8 mouse cellular contexts compared by ENCODE assay signal in the genomic region with DNA sequence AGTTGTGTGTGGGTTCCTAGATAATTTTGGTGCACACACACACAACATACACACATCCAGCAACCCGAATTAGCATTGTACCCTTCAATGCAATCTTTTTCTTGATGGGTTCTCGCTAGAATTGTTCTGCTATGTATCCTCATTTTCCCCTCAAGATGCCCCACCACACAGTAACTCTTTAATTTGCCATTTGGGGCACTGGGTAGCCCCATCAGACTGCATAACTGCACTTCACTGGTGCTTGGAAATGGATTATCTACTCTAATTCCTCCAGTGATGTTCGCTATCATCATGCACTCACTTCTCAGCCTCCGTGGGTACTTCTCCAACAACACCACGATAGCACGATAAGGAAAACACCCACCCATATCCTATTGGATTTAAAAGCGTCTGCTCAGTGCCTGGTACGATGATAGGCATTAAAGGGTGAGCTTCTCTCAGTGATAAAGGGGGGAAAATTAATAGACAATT. TPM values are rescaled to one million over a fixed set of nuclear protein-coding genes. Genes with fewer than 3 reads are reported as not detected.
DNase-seq lines count a peak whose midpoint lies in the region; ATAC-seq and TF ChIP-seq lines count a peak whose summit lies in the region.

No protein-coding gene starts in this region.

- H3K27ac ChIP-seq in heart, postnatal 0 days (ENCODE audit: low read depth) = no peak overlapping the region
- no peak overlapping the region for H3K27ac ChIP-seq in heart, adult 2 months
- peak overlapping the region; percentile 92 for H3K27ac ChIP-seq in forebrain, postnatal 0 days (ENCODE audit: low read depth, low read length)
- H3K27ac ChIP-seq in midbrain, embryonic 14.5 days (replicated peaks; ENCODE audit: low read depth, low read length) = peak overlapping the region; percentile 93

- no peak for DNase-seq in heart, postnatal 0 days (ENCODE audit: low spot score)
- DNase-seq in heart, adult 2 months = no peak
- DNase-seq in cerebellum, adult 9-11 months = peak; percentile 40
- no peak for DNase-seq in forebrain, postnatal 0 days
- DNase-seq in midbrain, embryonic 14.5 days = peak; percentile 35
- no peak for DNase-seq in kidney, postnatal 36 days
- no peak for DNase-seq in ovary, postnatal 36 days (ENCODE audit: low spot score)

- ATAC-seq in heart, postnatal 0 days (ENCODE audit: insufficient read depth, low read depth) = no peak
- ATAC-seq in forebrain, postnatal 0 days = peak; percentile 16
- ATAC-seq in midbrain, embryonic 14.5 days (ENCODE audit: low FRiP score, low TSS enrichment) = no peak
- no peak for ATAC-seq in megakaryocyte, adult 5-6 weeks (ENCODE audit: poor library complexity, severe bottlenecking)

- TF ChIP-seq CTCF in heart, postnatal 0 days (IDR thresholded peaks at IDR 0.05; ENCODE audit: low read depth) = no peak
- no peak for TF ChIP-seq CTCF in heart, adult 2 months (IDR thresholded peaks at IDR 0.05)
- no peak for TF ChIP-seq CTCF in forebrain, postnatal 0 days (IDR thresholded peaks at IDR 0.05; ENCODE audit: low read depth)

- H3K9ac ChIP-seq in heart, postnatal 0 days (replicated peaks; ENCODE audit: low read depth, low read length) = no peak overlapping the region
- H3K9ac ChIP-seq in heart, adult 2 months (ENCODE audit: low read depth, low read length) = no peak overlapping the region
- H3K9ac ChIP-seq in forebrain, postnatal 0 days = peak overlapping the region; percentile 95
- H3K9ac ChIP-seq in midbrain, embryonic 14.5 days (replicated peaks; ENCODE audit: low read length) = peak overlapping the region; percentile 98

- intact Hi-C loops in heart, adult 2 months (cut with DNase I) = loop anchor here (10.0 kb wide), 1 partner anchor 328 kb away; no protein-coding TSS in a partner anchor

- TF ChIP-seq EP300 in heart, postnatal 0 days (IDR thresholded peaks at IDR 0.05; ENCODE audit: low read depth) = no peak
- TF ChIP-seq EP300 in heart, adult 2 months (IDR thresholded peaks at IDR 0.05; ENCODE audit: insufficient read depth, low read depth, low read length) = no peak

- H3K79me2 ChIP-seq in heart, adult 2 months (replicated peaks; ENCODE audit: control insufficient read depth, insufficient read depth, low read length) = no peaks in the 10 kb centered on the region

- no peak for TF ChIP-seq POLR2A in heart, adult 2 months (IDR thresholded peaks at IDR 0.05; ENCODE audit: insufficient read depth, low read depth, low read length)

- WGBS in heart, postnatal 0 days = 23% methylated on average over 8 of the region's 8 CpGs
- WGBS in heart, adult 2 months = 23% methylated on average over 8 of the region's 8 CpGs
- 8% methylated on average over 8 of the region's 8 CpGs for WGBS in forebrain, postnatal 0 days
- 16% methylated on average over 8 of the region's 8 CpGs for WGBS in midbrain, embryonic 14.5 days

- no peaks in the 10 kb centered on the region for H3K36me3 ChIP-seq in heart, postnatal 0 days (replicated peaks; ENCODE audit: control insufficient read depth, insufficient read depth, low read length)
- no peaks in the 10 kb centered on the region for H3K36me3 ChIP-seq in heart, adult 2 months (ENCODE audit: control insufficient read depth, insufficient read depth, low read length)
- H3K36me3 ChIP-seq in forebrain, postnatal 0 days (ENCODE audit: insufficient read depth) = no peaks in the 10 kb centered on the region
- no peaks in the 10 kb centered on the region for H3K36me3 ChIP-seq in midbrain, embryonic 14.5 days (ENCODE audit: control insufficient read depth, insufficient read depth, low read length)

- no peaks in the 10 kb centered on the region for H3K9me3 ChIP-seq in heart, postnatal 0 days (replicated peaks; ENCODE audit: control insufficient read depth, low read length)
- H3K9me3 ChIP-seq in forebrain, postnatal 0 days (ENCODE audit: low read length) = no peaks in the 10 kb centered on the region
- no peaks in the 10 kb centered on the region for H3K9me3 ChIP-seq in midbrain, embryonic 14.5 days (ENCODE audit: control insufficient read depth, low read length)

- peak overlapping the region; percentile 97 for H3K4me2 ChIP-seq in heart, postnatal 0 days (ENCODE audit: low read depth, low read length)
- peak overlapping the region; percentile 83 for H3K4me2 ChIP-seq in forebrain, postnatal 0 days (ENCODE audit: low read depth)
- peak overlapping the region; percentile 69 for H3K4me2 ChIP-seq in midbrain, embryonic 14.5 days (ENCODE audit: low read length)

- peaks cover 28% of the 10 kb centered on the region for H3K27me3 ChIP-seq in heart, postnatal 0 days (ENCODE audit: control insufficient read depth, insufficient read depth, low read length)
- peaks cover 9% of the 10 kb centered on the region for H3K27me3 ChIP-seq in heart, adult 2 months (ENCODE audit: control insufficient read depth, insufficient read depth, low read length)
- H3K27me3 ChIP-seq in forebrain, postnatal 0 days (ENCODE audit: insufficient read depth, low read length) = no peaks in the 10 kb centered on the region
- H3K27me3 ChIP-seq in midbrain, embryonic 14.5 days (ENCODE audit: control insufficient read depth, insufficient read depth, low read length) = no peaks in the 10 kb centered on the region

- peaks cover 10% of the 10 kb centered on the region for H3K4me1 ChIP-seq in heart, postnatal 0 days (ENCODE audit: control insufficient read depth, insufficient read depth)
- H3K4me1 ChIP-seq in heart, adult 2 months (ENCODE audit: control insufficient read depth, insufficient read depth, low read length) = no peaks in the 10 kb centered on the region
- peaks cover 19% of the 10 kb centered on the region for H3K4me1 ChIP-seq in forebrain, postnatal 0 days (ENCODE audit: insufficient read depth)
- peaks cover 16% of the 10 kb centered on the region for H3K4me1 ChIP-seq in midbrain, embryonic 14.5 days (ENCODE audit: control insufficient read depth, insufficient read depth, low read length)

- H3K4me3 ChIP-seq in heart, postnatal 0 days (ENCODE audit: low read depth, low read length) = peak overlapping the region; percentile 65
- no peak overlapping the region for H3K4me3 ChIP-seq in heart, adult 2 months
- peak overlapping the region; percentile 92 for H3K4me3 ChIP-seq in forebrain, postnatal 0 days (ENCODE audit: low read depth, low read length)
- peak overlapping the region; percentile 77 for H3K4me3 ChIP-seq in midbrain, embryonic 14.5 days (replicated peaks; ENCODE audit: low read depth, low read length)

RNA-seq across cellular contexts. Expression of a gene that starts 0.9 kb away (rescaled TPM):
- total RNA-seq in heart, postnatal 0 days (2014; rRNA removed; ENCODE audit: low replicate concordance) = 1.7 and 2.6 TPM in 2 replicates
- polyA plus RNA-seq in heart, postnatal 0 days (2015; fragmentation: Nextera tagmentation; extraction: Ambion mirVana) = 0.59 and 0.62 TPM in 2 replicates
- total RNA-seq in heart, adult 2 months (2021) = under 1 TPM; 0.29 to 0.34 TPM
- polyA plus RNA-seq in heart, adult 2 months (2012; rRNA removed) = 0.06 TPM in 1 of 2 replicates, not detected in the other
- total RNA-seq in forebrain, postnatal 0 days (2014; rRNA removed) = 51.2 and 57.1 TPM in 2 replicates
- 7.9 and 18.6 TPM in 2 replicates for polyA plus RNA-seq in forebrain, postnatal 0 days (2015; fragmentation: Nextera tagmentation; extraction: Ambion mirVana)
- polyA plus RNA-seq in midbrain, embryonic 14.5 days (2014; fragmentation: Nextera tagmentation; extraction: Ambion mirVana) = 17.1 and 19.1 TPM in 2 replicates
- total RNA-seq in megakaryocyte, adult 5-6 weeks (2015) = not detected in 2 replicates
- not detected in 2 replicates for total RNA-seq in megakaryocyte, adult 5-6 weeks (2017)

Comparison
In these comparisons a context has a peak if more than half of its experiments do, and no peak if none do; other contexts are left out.
1. DNase-seq: peak in cerebellum, adult 9-11 months (single experiment) and midbrain, embryonic 14.5 days (single experiment); none in heart, postnatal 0 days (single experiment), heart, adult 2 months (0 of 2), forebrain, postnatal 0 days (single experiment), kidney, postnatal 36 days (0 of 2) and ovary, postnatal 36 days (single experiment).
2. H3K27ac ChIP-seq: peak in forebrain, postnatal 0 days (single experiment) and midbrain, embryonic 14.5 days (single experiment); none in heart, postnatal 0 days (single experiment) and heart, adult 2 months (single experiment).
3. H3K9ac ChIP-seq: peak in forebrain, postnatal 0 days (single experiment) and midbrain, embryonic 14.5 days (single experiment); none in heart, postnatal 0 days (single experiment) and heart, adult 2 months (single experiment).
4. RNA of a gene that starts 0.9 kb away (total RNA-seq): 51.2 to 57.1 TPM in forebrain, postnatal 0 days; 1.7 to 2.6 TPM in heart, postnatal 0 days, 0.29 to 0.34 TPM in heart, adult 2 months and not detected in megakaryocyte, adult 5-6 weeks; every median in the first group is over 10 times any median in the second.
5. Peak in every context shown above with its lines, with median percentiles within 50 percentile points of each other: H3K4me2 ChIP-seq.